Mouse (Mus musculus) kidney, postnatal 0 days (tissue): ENCODE data around the gene Gpr12. TPM values are rescaled to one million over a fixed set of nuclear protein-coding genes. Genes with fewer than 3 reads are reported as not detected.
"Not testable (repeated sequence)": the region's sequence is repeated elsewhere in the genome, so short reads cannot be mapped to it uniquely, and the experiment has no call there.

Experiments used
- ATAC-seq: fragments of 200-750 bp; cut with Nextera tagmentation; replicated peaks from 2 replicates; pipeline ENCODE4 v1.8.0; 2017; ENCODE audit warnings: low read depth, moderate number of reproducible peaks, moderate TSS enrichment, moderate library complexity; ENCODE audit not compliant: low FRiP score
- DNase-seq: peaks from one replicate; pipeline ENCODE4 v3.0.0-alpha.2; 2016; ENCODE audit warnings: low spot score
- H3K27ac ChIP-seq: fragments of 300-500 bp; sonication (generic); 2 replicates; pipeline ENCODE4 v1.5.1; 2014; ENCODE audit warnings: mild to moderate bottlenecking
- H3K27me3 ChIP-seq: fragments of 300-500 bp; sonication (generic); 2 replicates; pipeline ENCODE4 v1.6.1; 2014; ENCODE audit warnings: low read length, mixed read lengths; ENCODE audit not compliant: insufficient read depth
- H3K36me3 ChIP-seq: fragments of 300-500 bp; sonication (generic); 2 replicates; pipeline ENCODE4 v1.6.1; 2014; ENCODE audit warnings: low read length, mixed read lengths; ENCODE audit not compliant: insufficient read depth
- H3K4me1 ChIP-seq: fragments of 300-500 bp; sonication (generic); replicated peaks from 2 replicates; pipeline ENCODE4 v1.6.1; 2014; ENCODE audit warnings: antibody characterized with exemption, low read length, mixed read lengths; ENCODE audit not compliant: insufficient read depth
- H3K4me2 ChIP-seq: fragments of 300-500 bp; sonication (generic); 2 replicates; pipeline ENCODE4 v1.6.1; 2014; ENCODE audit warnings: mild to moderate bottlenecking, low read length, moderate library complexity, mixed read lengths
- H3K4me3 ChIP-seq: fragments of 300-500 bp; sonication (generic); replicated peaks from 2 replicates; pipeline ENCODE4 v1.5.1; 2014; ENCODE audit warnings: low read depth, low read length
- H3K9ac ChIP-seq: fragments of 300-500 bp; sonication (generic); 2 replicates; pipeline ENCODE4 v1.6.1; 2014; ENCODE audit warnings: low read depth, low read length
- H3K9me3 ChIP-seq: fragments of 300-500 bp; sonication (generic); replicated peaks from 2 replicates; pipeline ENCODE4 v1.6.1; 2016; ENCODE audit warnings: low read length, inconsistent platforms, mixed read lengths
- CTCF ChIP-seq: IDR thresholded peaks from 2 replicates; pipeline ENCODE4 v1.5.1; 2016; ENCODE audit warnings: antibody characterized with exemption, low read depth, mild to moderate bottlenecking, moderate library complexity
- WGBS: fragments of 180-500 bp; shearing (Covaris S2); extraction: QIAGEN DNeasy Blood & Tissue Kit; methylation state at CpG from one replicate; pipeline ENCODE4 v1.1.7; 2014; 5-methylcytosine and 5-hydroxymethylcytosine counted together
- polyA plus RNA-seq: library from polyadenylated mRNA; unstranded; fragments of >200 nt; fragmentation: Nextera tagmentation; extraction: Ambion mirVana; gene quantifications from 2 replicates; pipeline ENCODE4 v1.2.1, GENCODE M21; 2015

Gpr12 gene
- polyA plus RNA-seq, 1 experiment from 2014 or later, result 0.61 TPM

GRCm38 (mm10) chr5:146591636-146592035 lies 6.6 kb upstream of the Gpr12 start:
- ATAC-seq, result no peak
- H3K4me2 ChIP-seq, result no peak overlapping the region

GRCm38 (mm10) chr5:146590987-146591386 lies 5.9 kb upstream of the Gpr12 start:
- no peak for TF ChIP-seq CTCF
- Histone ChIP-seq H3K9ac (no peak overlapping the region), H3K4me2 (no peak overlapping the region), H3K9me3 (no peaks in the 10 kb centered on the region), H3K4me3 (no peak overlapping the region), H3K36me3 (no peaks in the 10 kb centered on the region), H3K4me1 (no peaks in the 10 kb centered on the region), H3K27me3 (peaks cover 4% of the 10 kb centered on the region; the same call in 1 of the 2 replicates), H3K27ac (no peak overlapping the region)
- 40% methylated on average over 4 of the region's 4 CpGs for WGBS
- ATAC-seq (no peak), DNase-seq (no peak)

More at GRCm38 (mm10) chr5:146591636-146592035, 6.6 kb upstream of the Gpr12 start:
- no peak overlapping the region for H3K9ac ChIP-seq
- no peaks in the 10 kb centered on the region for H3K4me1 ChIP-seq
- H3K36me3 ChIP-seq, result no peaks in the 10 kb centered on the region
- TF ChIP-seq CTCF, result no peak
- H3K4me3 ChIP-seq, result no peak overlapping the region
- no peaks in the 10 kb centered on the region for H3K27me3 ChIP-seq
- 87% methylated on average over 4 of the region's 4 CpGs for WGBS
- H3K27ac ChIP-seq, result no peak overlapping the region
- DNase-seq, result no peak
- H3K9me3 ChIP-seq, result no peaks in the 10 kb centered on the region

- DNase-seq (no peak), ATAC-seq (no peak)
- peaks cover 19% of the 10 kb centered on the region for H3K27me3 ChIP-seq
- no peaks in the 10 kb centered on the region for H3K4me1 ChIP-seq
- H3K9ac ChIP-seq, result no peak overlapping the region
- H3K9me3 ChIP-seq, result no peaks in the 10 kb centered on the region
- no peak overlapping the region for H3K4me2 ChIP-seq
- TF ChIP-seq CTCF, result 0 out of 2 replicates have a peak, but pooled peaks have one; percentile 15
- 73% methylated on average over 8 of the region's 8 CpGs for WGBS
- no peak overlapping the region for H3K27ac ChIP-seq
- no peak overlapping the region for H3K4me3 ChIP-seq
- H3K36me3 ChIP-seq, result no peaks in the 10 kb centered on the region
These were observed 1.5 kb upstream of the Gpr12 start for GRCm38 (mm10) chr5:146586357-146587070.

DNA sequence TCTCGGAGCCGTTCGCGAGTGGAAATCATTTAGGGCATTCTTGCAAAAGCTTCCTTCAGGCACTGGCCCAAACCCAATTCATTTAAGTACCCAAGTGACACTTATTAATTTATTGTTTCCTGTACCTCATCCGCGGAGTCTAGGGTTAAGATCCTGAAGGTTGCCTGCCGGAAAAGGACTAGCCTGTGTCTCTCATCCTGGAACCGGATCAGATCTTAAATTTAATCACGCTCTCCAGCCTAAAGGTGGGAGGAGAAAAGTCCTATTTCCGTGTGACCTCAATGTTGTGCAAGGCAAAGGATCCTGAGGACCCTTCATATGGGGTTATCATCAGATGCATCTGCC lies 240 bp upstream of the Gpr12 start:
- Histone ChIP-seq H3K4me2 (peak overlapping the region; percentile 85), H3K27ac (no peak overlapping the region), H3K36me3 (no peaks in the 10 kb centered on the region), H3K9ac (no peak overlapping the region), H3K4me3 (peak overlapping the region; percentile 44), H3K27me3 (peaks cover 19% of the 10 kb centered on the region), H3K9me3 (no peaks in the 10 kb centered on the region), H3K4me1 (no peaks in the 10 kb centered on the region)
- 2% methylated on average over 10 of the region's 10 CpGs for WGBS
- DNase-seq, result peak; percentile 72
- TF ChIP-seq CTCF, result no peak
- 0 out of 2 replicates have a peak, but pooled peaks have one; percentile 40 for ATAC-seq

- Histone ChIP-seq H3K4me1 (no peaks in the 10 kb centered on the region), H3K4me3 (peak overlapping the region; percentile 44), H3K36me3 (no peaks in the 10 kb centered on the region), H3K9ac (no peak overlapping the region), H3K9me3 (no peaks in the 10 kb centered on the region), H3K27me3 (peaks cover 19% of the 10 kb centered on the region), H3K4me2 (peak overlapping the region; percentile 85), H3K27ac (no peak overlapping the region)
- WGBS, result 3% methylated on average over 10 of the region's 10 CpGs
- no peak for TF ChIP-seq CTCF
- no peak for ATAC-seq
- DNase-seq, result no peak
These were observed 922 bp downstream of the Gpr12 start for GRCm38 (mm10) chr5:146584156-146584477.

GRCm38 (mm10) chr5:146576668-146577067 lies 8.4 kb downstream of the Gpr12 start:
- no peak for TF ChIP-seq CTCF
- WGBS, result 86% methylated on average over 3 of the region's 3 CpGs

GRCm38 (mm10) chr5:146572735-146573042 lies 12.3 kb downstream of the Gpr12 start:
- H3K27ac ChIP-seq, H3K9ac ChIP-seq, H3K9me3 ChIP-seq, H3K4me2 ChIP-seq, H3K4me1 ChIP-seq, H3K27me3 ChIP-seq, ATAC-seq, DNase-seq, H3K4me3 ChIP-seq, H3K36me3 ChIP-seq: not testable (repeated sequence)
- 97% methylated on average over 4 of the region's 4 CpGs for WGBS

More at GRCm38 (mm10) chr5:146576668-146577067, 8.4 kb downstream of the Gpr12 start:
- H3K4me1 ChIP-seq, result no peaks in the 10 kb centered on the region
- H3K4me3 ChIP-seq, result no peak overlapping the region
- no peak for ATAC-seq
- no peaks in the 10 kb centered on the region for H3K9me3 ChIP-seq
- no peak for DNase-seq
- no peaks in the 10 kb centered on the region for H3K36me3 ChIP-seq
- no peak overlapping the region for H3K4me2 ChIP-seq
- H3K27me3 ChIP-seq, result no peaks in the 10 kb centered on the region
- no peak overlapping the region for H3K9ac ChIP-seq
- H3K27ac ChIP-seq, result no peak overlapping the region

DNA sequence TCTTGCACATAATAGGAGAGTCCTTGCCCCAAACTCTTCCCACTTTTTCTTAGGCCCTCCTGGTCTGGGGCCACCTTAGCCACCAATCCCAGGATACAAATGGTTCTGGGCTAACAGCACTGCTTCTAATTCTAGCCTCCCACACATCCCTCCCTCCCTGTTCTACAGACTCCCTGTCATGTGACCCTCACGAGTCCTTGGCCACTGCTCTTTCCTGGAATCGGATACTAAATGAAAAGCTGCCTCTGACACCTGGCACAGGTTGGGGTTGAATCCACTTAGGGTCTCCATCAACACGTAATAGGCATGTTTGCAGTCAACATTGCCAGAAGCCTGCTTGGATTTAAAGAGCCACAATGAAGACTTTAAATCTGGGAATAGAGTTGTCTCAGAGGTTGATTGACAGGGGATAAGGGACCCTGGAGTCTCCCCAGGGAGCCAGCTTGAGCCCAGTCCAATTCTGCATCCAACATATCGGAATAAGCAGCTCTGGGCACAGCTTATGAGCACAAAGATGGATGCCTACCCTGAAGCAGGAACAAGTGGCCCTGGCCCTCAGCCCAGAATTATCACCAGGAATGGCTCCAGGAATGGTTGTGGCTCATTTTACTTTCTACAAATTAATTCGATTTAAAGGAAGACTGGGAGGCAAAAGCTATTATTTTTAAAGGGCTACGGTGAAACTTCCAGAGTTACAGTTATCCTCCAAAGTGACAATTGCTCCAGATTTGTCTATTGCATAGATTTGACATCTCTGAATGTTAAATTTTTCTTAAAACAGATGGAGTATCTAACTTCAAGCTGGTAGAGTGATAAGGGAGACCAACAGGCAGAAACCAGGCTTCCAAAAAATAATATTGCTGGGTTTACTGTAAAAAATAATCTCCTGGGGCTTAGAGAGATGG lies 13.0 kb downstream of the Gpr12 start:
- not testable (repeated sequence) for ATAC-seq, H3K27ac ChIP-seq, H3K36me3 ChIP-seq, H3K4me1 ChIP-seq, H3K27me3 ChIP-seq, H3K4me3 ChIP-seq, DNase-seq, H3K9ac ChIP-seq, H3K9me3 ChIP-seq, H3K4me2 ChIP-seq
- WGBS, result 52% methylated on average over 6 of the region's 6 CpGs

GRCm38 (mm10) chr5:146570179-146570578 lies 14.9 kb downstream of the Gpr12 start:
- H3K36me3 ChIP-seq, H3K9me3 ChIP-seq, H3K4me2 ChIP-seq, ATAC-seq, H3K9ac ChIP-seq, H3K27ac ChIP-seq, H3K27me3 ChIP-seq, H3K4me1 ChIP-seq, H3K4me3 ChIP-seq: not testable (repeated sequence)
- WGBS, result 77% methylated on average over 6 of the region's 6 CpGs
- DNase-seq, result peak; percentile 35
